8 mouse cellular contexts compared by ENCODE assay signal in genomic region chr5:143057753-143058152, GRCm38 (mm10). TPM values are rescaled to one million over a fixed set of nuclear protein-coding genes. Genes with fewer than 3 reads are reported as not detected.
DNase-seq lines count a peak whose midpoint lies in the region; ATAC-seq and TF ChIP-seq lines count a peak whose summit lies in the region.
"Had no signal": no experiment of that assay in that cellular context is flagged by ENCODE, and none has a peak within 500 bp of the region (broad histone marks: within the 10 kb centered on the region; RNA-seq: fewer than 3 reads in every experiment).

No protein-coding gene starts in this region.

- no peak overlapping the region for H3K9ac ChIP-seq in heart, embryonic 16.5 days (ENCODE audit: low read length)
- H3K9ac ChIP-seq in liver, embryonic 11.5 days (ENCODE audit: low read depth, low read length), result no peak overlapping the region; the same call in 1 of the 2 replicates

- 0 out of 2 replicates have a peak, but pooled peaks cover 5% of the 10 kb centered on the region for H3K36me3 ChIP-seq in heart, embryonic 16.5 days (ENCODE audit: control insufficient read depth, insufficient read depth)
- H3K36me3 ChIP-seq in spleen, adult 2 months (ENCODE audit: control insufficient read depth, insufficient read depth, low read length), result 0 out of 2 replicates have a peak, but pooled peaks cover 2% of the 10 kb centered on the region
- H3K36me3 ChIP-seq in liver, embryonic 11.5 days (ENCODE audit: control insufficient read depth, insufficient read depth, low read length), result 0 out of 2 replicates have a peak, but pooled peaks cover 7% of the 10 kb centered on the region

- H3K4me1 ChIP-seq in heart, embryonic 16.5 days (ENCODE audit: control insufficient read depth, insufficient read depth, low read length), result peaks cover 69% of the 10 kb centered on the region
- H3K4me1 ChIP-seq in spleen, adult 2 months (ENCODE audit: control insufficient read depth, insufficient read depth, insufficient read length), result peaks cover 41% of the 10 kb centered on the region
- peaks cover 88% of the 10 kb centered on the region for H3K4me1 ChIP-seq in liver, embryonic 11.5 days (replicated peaks; ENCODE audit: control insufficient read depth, insufficient read depth, low read length)

- H3K27me3 ChIP-seq in heart, embryonic 16.5 days (ENCODE audit: control insufficient read depth, insufficient read depth, low read length), result no peaks in the 10 kb centered on the region
- no peaks in the 10 kb centered on the region for H3K27me3 ChIP-seq in spleen, adult 2 months (ENCODE audit: control insufficient read depth, insufficient read depth, low read length)
- no peaks in the 10 kb centered on the region for H3K27me3 ChIP-seq in liver, embryonic 11.5 days (replicated peaks; ENCODE audit: control insufficient read depth, insufficient read depth, low read length)

- H3K4me2 ChIP-seq in heart, embryonic 16.5 days (ENCODE audit: low read depth, low read length), result no peak overlapping the region
- H3K4me2 ChIP-seq in liver, embryonic 11.5 days, result peak overlapping the region; percentile 30

- DNase-seq in heart, adult 9 months (ENCODE audit: low spot score in 2 of 2), result no peak
- DNase-seq in spleen, adult 2 months (ENCODE audit: low read depth in 1 of 2, low spot score in 2 of 2), result no peak
- DNase-seq in spleen, postnatal 10 days (ENCODE audit: low spot score in 2 of 2), result no peak
- DNase-seq in liver, embryonic 11.5 days (ENCODE audit: low spot score), result no peak
- DNase-seq in ovary, postnatal 10 days (ENCODE audit: low spot score), result no peak
- DNase-seq: kidney, adult 2 months had no signal

- peak overlapping the region; percentile 83 for H3K27ac ChIP-seq in heart, embryonic 16.5 days (ENCODE audit: low read length)
- peak overlapping the region; percentile 66 for H3K27ac ChIP-seq in spleen, adult 2 months (ENCODE audit: insufficient read depth, low read length)
- peak overlapping the region; percentile 100 for H3K27ac ChIP-seq in liver, embryonic 11.5 days (ENCODE audit: low read depth, low read length)

- no peak overlapping the region for H3K4me3 ChIP-seq in heart, embryonic 16.5 days (ENCODE audit: low read length)
- H3K4me3 ChIP-seq in spleen, adult 2 months (ENCODE audit: extremely low read depth, insufficient read depth, insufficient read length), result no peak overlapping the region
- no peak overlapping the region for H3K4me3 ChIP-seq in liver, embryonic 11.5 days (ENCODE audit: low read depth, low read length)

- ATAC-seq in heart, embryonic 16.5 days (replicated peaks; ENCODE audit: extremely low read depth, insufficient read depth, low FRiP score), result no peak
- peak; percentile 4; the same call in 1 of the 2 replicates for ATAC-seq in liver, embryonic 11.5 days (replicated peaks; ENCODE audit: low FRiP score)
- no peak for ATAC-seq in frontal cortex, adult (ENCODE audit: low TSS enrichment)

- WGBS in heart, embryonic 16.5 days, result 64% methylated on average over 1 of the region's 1 CpGs
- 69% methylated on average over 1 of the region's 1 CpGs for WGBS in spleen, adult 2 months
- 38% methylated on average over 1 of the region's 1 CpGs for WGBS in liver, embryonic 11.5 days

- no peak for TF ChIP-seq CTCF in spleen, adult 2 months (IDR thresholded peaks at IDR 0.05; ENCODE audit: extremely low read depth, insufficient read depth, insufficient read length, insufficient replicate concordance)

- no peak for TF ChIP-seq POLR2A in spleen, adult 2 months (IDR thresholded peaks at IDR 0.05; ENCODE audit: low read depth, low read length)

- no peaks in the 10 kb centered on the region for H3K9me3 ChIP-seq in heart, embryonic 16.5 days (replicated peaks; ENCODE audit: control insufficient read depth, low read length)
- H3K9me3 ChIP-seq in liver, embryonic 11.5 days (ENCODE audit: control insufficient read depth, low read length), result no peaks in the 10 kb centered on the region

RNA-seq across cellular contexts. Expression of gene Rnf216, which starts 55.0 kb away (rescaled TPM):
- 22.7 and 24.7 TPM in 2 replicates for polyA plus RNA-seq in heart, embryonic 16.5 days (2015; fragmentation: Nextera tagmentation; extraction: Ambion mirVana)
- 25.9 and 32.4 TPM in 2 replicates for polyA plus RNA-seq in spleen, adult 2 months (2012; rRNA removed)
- polyA plus RNA-seq in liver, embryonic 11.5 days (2014; fragmentation: Nextera tagmentation; extraction: Ambion mirVana), result 28.7 and 34.7 TPM in 2 replicates
